Mouse (Mus musculus): Measurements from ENCODE around the gene Gm49318.

Gm49318 gene

DNA sequence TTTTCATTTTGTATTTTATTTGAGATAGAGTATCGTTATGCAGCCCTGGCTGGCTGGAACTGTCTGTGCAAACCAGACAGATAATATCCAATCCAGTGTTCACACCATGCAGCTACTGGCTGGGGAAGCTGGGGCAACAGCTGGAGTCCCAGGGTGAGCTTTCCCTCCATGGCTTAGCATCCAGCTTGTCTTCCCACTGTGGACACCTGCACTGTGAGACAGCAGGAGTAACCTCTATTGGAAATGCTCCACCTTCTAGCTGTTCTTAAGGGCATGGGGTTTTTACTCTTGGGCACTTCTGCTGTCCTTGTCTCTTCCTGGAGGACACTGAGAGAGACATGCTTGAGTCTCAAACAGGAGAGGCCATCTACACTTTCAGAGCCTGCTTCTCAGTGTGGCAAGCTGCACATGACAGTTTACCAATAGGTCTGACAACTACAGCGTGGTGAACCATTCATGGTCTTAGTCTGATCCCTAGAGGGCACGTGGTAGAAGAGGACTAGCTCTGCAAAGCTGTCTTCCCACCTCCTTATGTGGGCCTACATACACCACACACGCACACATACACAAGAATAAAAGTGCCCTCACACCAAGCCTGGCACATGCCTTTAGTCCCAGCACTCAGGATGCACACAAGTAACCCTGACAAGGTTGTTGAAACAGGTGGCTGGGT is 1.0 kb downstream of the Gm49318 start:
- no peak for DNase-seq (ENCODE audit: low spot score)

DNA sequence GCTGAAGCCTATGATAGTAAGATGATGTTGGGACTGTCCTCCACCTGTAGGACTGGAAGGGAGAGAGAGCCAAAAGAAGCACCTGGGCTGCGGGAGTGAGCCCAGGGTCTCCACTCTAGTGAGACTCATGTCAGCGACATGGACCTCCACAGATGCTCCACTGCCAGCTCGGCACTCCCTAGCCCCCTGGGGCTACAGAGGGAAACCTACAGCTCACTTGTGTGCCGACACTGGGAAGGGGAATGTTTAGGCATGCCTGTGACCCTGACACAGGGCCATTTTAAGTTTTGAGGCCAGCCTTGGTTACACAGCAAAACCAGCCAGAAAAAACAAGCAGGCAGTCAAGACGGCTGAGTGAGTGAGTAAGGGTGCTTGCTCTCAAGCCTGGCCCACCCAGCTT is 3.9 kb downstream of the Gm49318 start:
- DNase-seq (ENCODE audit: low spot score), result no peak

DNA sequence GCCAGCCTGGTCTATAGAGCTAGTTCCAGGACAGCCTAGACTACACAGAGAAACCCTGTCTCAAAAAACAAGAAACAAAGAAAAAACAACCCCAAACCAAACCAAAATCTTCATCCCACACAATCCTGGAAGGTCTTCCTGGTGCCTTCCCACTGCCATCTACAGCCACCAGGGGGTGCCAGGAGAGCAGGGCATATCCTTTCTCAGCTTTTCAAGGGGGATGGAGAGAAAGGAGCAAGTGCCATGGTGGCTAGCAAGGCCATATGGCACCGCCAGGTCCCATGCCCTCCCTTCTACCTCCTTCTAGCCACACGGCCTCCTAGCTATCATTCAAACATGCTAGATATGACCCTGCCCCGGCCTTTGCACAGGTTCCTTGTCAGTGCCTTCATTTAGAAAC is 4.6 kb downstream of the Gm49318 start:
- peak; percentile 52 for DNase-seq (ENCODE audit: low spot score)

DNA sequence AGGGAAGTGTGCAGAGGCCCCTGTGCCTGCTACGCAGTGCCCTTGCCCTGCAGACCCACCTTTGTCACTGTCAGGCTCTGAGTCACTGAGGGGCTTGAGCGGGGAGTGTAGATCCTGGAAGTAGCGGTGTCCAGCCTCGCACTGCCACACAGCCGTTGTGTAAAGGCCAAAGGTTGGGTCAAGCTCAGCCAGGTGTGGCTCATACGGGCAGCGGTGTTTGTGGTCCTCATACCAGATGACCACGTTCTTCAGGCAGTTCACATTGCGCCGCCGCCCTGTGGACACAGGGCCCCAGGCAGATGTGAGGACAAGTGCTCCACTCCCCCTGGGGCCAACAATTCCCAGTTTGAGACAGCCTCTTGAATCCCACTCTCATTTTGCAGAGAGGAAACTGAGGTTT is 5.4 kb downstream of the Gm49318 start:
- DNase-seq (ENCODE audit: low spot score), result no peak

DNA sequence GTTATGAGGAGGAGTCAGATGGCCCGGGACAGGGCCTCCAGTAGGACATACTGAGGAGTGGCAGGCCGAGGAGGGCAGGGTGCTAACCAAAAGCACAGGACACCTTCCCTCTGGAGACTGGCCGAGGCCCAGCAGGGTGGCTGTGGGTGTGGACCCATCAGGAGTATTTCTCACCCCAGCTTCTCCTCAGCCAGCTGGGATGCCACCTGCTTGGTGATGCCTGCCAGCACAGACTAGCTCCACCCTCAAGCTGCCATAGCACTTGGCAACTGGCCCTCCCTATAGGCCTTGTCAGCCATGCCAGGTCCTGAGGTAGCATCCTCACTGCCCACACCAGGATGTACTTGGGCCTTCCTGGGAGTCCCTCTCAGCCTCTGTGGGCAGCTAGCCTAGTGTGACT is 6.7 kb downstream of the Gm49318 start:
- no peak for DNase-seq (ENCODE audit: low spot score)

DNA sequence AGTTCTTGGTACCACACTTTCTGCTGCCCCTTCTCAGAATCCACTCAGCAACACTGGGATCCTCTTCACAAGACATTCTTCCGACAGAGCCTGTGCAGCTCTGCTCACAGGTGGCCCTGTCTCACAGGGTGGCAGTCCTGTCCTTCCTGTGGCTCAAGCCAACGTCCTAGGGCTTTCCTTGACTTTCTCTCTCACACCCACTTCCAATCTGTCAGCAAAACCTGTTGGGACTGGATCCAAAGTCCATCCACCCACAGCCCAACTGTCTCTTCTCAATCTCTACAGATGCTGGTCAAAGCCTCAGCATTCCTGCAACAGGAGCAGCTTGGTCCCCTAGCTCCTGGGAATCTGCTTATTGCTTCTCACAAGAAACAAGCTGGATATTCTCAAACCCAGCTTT is 9.7 kb downstream of the Gm49318 start:
- DNase-seq (ENCODE audit: low spot score), result no peak

DNA sequence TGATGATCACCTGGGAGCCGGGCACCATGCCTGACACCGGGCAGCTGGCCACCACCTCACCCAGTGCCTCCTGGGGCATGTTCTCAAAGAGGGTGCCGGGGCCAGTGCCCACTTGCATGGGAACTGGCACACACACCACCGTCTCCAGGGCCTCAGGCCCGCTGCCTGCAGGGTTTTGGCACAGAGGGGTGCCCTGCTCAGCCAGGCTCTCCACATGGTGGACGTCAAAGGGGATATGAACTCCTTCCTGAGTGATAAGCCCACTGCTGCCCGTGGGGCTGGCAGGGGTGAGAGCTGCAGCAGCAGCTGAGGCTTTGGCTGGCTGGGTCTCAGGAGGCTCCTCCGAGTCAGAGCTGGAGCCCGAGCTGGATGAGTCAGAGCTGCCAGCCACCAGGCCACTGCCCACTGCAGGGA is 13.0 kb downstream of the Gm49318 start:
- DNase-seq (ENCODE audit: low spot score), result no peak

DNA sequence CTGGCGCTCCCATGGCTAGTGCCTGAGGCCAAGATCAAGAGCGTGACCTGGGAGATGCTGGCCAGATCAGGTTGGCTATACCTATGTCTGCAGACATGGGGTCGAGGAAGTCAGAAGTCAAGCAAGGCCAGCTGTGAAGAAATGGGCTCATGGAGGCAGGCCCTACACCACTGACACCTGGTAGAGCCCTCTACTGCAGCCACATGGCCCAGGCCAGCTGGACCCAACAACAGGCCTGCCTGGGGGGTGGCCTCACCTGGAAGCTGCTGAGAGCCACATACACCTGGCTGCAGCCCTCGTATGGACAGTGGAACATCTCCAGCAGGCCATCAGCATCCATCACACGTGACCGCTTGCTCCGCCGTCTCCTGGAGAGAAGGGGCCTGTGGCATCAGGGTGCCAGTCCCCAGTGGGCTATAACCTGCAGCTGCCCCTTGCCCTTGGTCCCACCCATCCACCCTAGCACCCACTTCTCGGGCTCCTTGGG is 14.0 kb downstream of the Gm49318 start:
- no peak for DNase-seq (ENCODE audit: low spot score)

DNA sequence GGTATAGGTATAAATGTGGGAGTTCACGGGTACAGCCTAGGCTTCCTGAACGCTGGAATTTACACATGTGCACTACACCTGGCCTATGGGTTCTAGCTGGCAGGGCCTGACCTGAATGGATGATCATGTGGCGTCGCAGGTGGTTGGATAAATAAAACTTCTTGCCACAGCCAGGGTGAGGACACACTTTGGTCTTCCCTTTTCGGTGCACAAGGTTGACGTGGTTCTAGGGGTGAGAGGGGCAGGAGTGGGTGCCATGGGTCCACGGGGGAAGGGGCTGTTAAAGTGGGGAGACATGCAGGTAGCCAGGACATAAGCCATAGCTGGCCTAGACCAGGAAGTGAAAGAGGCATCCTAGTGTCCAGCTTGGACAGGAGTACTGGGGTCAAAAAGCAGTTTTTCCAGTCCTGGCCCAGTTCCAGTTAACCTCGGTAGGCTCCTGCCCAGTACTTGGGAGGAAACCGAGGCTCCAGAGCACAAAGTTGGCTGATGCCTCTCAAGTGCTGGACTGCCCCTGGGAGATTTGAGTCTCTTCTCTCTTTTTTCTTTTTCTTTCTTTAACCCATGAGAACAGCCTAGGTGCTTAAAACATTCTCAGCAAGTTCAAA is 14.7 kb downstream of the Gm49318 start:
- no peak for DNase-seq (ENCODE audit: low spot score)

DNA sequence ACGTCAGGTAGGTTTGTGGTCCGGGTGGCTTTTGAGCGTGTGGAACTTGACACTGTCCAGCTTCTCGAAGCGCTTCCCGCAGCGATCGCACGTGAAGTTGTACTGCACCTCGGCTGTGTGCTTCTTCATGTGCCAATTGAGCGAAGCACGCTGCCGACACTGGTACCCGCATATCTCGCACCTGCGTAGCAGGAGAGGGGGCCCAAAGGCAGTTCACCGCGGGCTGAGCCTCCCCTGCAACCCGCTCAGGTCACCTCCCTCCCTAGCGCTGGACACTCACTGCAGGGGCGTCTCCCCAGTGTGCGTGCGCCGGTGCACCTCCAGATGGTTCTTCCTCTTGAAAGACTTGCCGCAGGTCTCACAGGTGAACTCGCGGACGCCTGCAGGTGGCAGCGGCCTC is 15.3 kb downstream of the Gm49318 start:
- DNase-seq (ENCODE audit: low spot score), result no peak

DNA sequence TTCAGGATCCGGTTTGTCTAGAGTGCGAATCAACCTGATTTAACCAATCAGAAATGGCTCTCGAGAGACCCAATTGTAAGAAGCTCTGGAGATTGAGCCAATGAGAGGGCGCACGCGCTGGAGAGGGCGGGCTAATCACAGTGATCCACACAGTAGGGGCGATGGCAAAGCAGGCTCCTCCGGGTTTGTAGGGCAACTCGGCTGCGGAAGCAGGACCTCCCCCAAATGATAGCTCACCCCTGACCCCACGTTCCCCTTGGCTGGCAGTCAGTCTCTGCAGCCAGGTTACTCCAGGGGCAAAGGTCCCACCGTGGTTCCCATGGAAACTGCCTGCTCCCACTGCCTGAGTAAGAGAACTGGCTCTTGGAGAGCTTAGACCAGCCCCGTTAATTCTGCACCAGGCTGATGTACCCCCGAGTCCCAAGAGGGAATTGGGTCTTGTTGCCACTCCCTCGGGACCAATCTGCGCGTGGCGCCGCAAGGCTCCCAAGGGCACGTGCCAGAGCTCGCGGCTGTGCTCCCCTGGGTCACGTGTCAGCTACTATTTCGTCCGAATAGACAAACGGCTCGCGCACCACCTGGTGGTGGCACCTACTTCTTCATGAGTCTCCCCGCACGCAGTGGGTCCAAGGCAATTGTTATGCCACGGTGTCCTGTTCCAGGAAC is 16.5 kb downstream of the Gm49318 start:
- DNase-seq (ENCODE audit: low spot score), result peak; percentile 67

DNA sequence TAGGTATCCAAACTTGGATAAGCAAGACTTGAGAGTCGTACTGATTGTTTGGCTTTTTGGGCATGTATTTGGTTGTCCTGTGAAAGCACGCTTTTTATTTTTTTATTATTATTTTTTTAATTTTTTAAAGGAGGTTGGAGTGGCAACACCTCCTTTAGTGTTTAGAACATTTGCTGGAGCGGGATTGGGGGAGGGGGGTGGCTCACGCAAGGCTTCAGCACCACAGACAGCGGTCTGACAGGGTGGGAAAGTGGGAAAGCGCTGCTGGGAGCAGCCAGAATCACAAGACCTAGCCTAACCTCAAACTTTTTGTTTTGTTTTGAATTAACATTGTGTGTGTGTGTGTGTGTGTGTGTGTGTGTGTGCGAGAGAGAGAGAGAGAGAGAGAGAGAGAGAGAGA is 17.4 kb downstream of the Gm49318 start:
- no peak for DNase-seq (ENCODE audit: low spot score)

DNA sequence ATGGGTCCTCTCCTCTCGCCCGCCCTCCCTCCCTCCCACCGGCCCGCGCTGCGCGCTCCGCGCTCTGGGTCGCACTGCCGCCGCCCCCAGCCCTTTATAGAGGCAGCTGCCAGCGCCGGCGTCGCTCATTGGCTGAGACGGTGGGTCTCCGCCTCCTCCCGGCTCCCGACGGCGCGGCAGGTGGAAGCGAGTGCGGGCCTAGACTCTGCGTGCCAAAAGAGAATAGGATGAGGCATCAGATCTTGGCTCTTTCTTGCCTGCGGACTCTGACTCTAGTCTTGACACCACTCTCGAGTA is 19.2 kb downstream of the Gm49318 start, which contains the start of gene Elavl3:
Elavl3 (minus strand) TSS at position 66 of the 297 bp plus-strand sequence.
- no peak for DNase-seq (ENCODE audit: low spot score)

DNA sequence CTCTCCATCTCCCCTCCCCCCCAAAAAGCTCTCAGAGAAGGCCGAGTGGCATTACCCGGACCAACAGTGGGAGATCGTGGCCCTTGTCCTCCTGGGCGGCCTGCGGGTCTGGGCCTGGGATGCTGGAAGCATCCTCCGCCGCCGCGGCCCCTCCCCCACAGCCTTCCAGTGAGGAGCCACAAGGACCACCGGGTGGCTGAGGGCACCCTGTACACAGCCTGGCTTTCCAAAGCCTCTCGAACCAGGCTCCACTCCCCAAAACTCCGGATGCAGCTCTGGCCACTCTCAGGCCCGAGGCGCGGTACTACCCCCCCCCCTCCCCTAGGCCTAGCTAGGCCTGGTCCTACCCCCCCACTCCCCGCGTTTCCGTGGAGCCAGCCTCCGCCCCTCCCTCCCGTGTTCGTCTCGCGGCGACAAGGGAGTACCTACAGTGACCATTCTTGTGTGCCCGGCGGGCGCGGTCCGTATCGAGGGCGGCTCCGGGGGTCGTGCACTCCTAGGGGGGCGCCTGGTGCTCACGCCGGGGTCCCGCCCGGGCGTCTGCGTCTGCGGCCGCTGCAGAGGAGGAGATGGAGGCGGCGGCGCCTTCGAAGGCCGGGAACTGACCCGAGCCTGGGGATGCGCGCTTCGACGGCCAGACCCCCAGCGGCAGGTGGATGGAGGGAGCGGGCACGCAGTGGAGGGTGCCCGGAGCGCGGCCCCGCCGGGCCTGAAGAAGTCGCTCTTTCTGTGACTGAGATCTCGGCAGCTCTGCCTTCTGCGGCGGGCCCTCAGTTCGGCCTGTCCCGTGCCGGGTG is 19.7 kb downstream of the Gm49318 start:
- DNase-seq (ENCODE audit: low spot score), result no peak

DNA sequence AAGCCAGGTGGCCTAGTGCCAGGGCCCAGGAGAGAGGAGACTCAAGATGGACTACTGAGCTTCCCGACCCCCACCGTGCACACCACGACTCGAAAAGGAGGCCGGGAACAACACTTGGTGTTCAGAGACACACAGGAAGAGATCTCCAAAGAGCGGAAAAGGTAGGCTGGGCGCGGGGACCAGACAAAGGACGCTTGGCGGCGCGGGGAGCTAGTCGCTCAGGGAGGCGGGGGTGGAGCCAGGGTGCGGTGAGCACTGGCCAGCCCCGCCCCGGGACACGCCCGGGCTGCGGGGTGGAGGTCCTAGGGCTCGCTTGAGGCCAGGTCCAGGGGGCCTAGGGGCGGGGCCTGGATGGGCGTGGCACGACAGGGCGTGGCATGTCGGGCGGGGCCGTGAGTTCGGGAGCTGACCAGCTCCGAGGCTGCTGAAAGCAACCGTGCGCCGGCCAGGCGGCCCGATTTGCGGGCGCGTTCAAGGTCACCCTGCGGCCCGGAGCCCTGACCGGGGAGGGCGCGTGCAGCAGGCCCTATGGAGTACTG is 20.6 kb downstream of the Gm49318 start:
- peak; percentile 24 for DNase-seq (ENCODE audit: low spot score)

DNA sequence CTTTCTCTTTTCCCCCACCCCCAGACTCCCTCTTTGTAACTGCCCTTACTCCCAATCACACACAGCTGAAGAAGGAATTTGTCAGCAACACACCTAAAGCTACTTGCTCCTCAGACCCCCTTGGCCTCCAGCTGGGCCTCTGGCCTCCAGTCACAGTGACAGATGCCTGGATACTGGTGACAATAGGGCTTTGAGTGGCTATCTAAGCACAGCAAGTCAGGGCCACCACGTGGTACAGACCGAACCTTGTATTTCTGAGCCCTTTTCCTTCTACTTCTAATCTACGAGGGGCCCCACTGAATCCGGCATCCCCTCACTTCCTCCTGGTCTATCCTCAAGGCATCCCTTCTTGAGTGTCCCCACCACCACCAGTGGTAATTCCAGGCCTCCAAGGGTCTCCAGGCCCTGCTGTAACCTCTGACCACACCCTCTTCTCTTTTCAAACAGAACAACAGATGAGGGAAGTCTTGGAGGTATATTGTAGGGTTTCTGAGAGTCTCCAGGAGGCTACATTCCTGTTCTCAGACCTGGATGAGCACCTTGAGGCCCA is 21.3 kb downstream of the Gm49318 start:
- no peak for DNase-seq (ENCODE audit: low spot score)

DNA sequence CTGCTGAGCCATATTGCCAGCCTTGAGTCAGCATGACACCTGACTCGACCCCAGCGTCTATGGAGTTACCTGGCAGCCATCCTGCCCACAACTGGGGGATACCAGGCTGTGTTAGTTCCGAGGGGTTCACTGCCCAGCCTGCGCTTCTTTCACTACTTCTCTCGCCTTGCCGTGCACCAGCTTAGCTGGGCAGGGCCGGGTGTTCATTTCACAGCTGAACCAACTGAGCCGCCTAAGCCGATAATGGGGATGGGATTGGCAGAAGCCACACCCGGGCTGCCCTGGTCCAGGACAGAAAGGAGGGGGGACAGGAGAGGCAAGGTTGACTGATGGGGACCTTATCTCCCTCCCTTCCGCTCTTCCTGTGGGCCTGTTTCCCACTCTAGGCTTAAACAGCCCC is 21.7 kb downstream of the Gm49318 start:
- DNase-seq (ENCODE audit: low spot score), result no peak

DNA sequence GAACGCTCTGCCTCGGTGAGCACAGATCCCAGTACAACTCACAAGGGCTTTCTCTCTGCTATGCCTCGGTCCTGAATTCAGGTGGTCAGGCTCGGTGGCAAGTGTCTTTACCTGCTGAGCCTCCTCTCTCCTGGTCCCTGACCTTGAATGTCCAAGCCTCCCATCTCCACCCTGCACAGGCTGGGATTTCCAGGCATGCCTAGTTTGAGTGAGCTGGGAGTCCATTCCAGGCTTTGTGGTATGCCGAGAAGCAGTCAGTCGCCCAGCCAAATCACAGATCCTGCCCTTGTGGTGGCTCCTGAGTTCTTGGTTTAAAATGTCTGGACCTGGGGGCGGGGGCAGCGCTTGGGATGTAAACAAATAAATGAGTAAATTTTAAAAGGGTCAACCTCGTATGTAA is 23.7 kb downstream of the Gm49318 start:
- no peak for DNase-seq (ENCODE audit: low spot score)

DNA sequence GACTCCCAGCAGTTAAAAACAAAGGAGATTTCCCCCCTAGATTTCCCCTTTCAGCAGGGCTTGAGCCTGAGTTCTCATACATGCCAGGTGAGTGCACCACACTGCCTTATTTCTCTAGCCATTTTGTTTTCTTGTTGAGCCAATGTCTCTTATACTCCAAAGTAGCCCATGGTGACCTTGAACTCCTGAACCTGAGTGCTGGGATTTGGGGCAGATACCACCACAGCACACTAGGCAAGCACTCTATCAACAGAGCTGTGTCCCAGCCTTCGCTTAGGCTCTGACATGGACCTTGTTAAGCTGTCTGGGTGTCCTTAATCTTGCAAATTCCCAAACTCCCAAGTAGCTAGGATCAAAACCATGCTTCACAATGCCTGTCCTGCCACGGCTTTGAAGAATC is 29.2 kb downstream of the Gm49318 start:
- DNase-seq (ENCODE audit: low spot score), result no peak

DNA sequence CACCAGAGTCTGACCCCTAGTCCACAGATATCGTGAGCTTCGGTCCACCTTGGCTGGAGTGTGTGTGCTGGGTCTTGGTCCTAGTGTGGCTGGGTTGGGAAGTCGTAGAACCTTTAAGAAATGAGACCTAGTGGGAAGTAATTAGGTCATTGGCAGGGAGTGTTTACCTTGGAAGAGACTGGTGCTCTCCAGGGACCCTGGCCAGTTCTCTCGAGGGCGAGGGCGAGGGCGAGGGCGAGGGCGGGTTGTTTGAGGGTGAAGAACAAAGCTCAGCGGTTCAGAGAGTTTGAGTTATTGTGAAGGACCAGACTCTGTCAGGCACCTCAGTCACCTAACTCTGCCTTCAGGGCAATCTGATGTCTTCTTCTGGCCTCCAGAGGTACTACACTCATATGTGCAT is 33.2 kb downstream of the Gm49318 start:
- no peak for DNase-seq (ENCODE audit: low spot score)

DNA sequence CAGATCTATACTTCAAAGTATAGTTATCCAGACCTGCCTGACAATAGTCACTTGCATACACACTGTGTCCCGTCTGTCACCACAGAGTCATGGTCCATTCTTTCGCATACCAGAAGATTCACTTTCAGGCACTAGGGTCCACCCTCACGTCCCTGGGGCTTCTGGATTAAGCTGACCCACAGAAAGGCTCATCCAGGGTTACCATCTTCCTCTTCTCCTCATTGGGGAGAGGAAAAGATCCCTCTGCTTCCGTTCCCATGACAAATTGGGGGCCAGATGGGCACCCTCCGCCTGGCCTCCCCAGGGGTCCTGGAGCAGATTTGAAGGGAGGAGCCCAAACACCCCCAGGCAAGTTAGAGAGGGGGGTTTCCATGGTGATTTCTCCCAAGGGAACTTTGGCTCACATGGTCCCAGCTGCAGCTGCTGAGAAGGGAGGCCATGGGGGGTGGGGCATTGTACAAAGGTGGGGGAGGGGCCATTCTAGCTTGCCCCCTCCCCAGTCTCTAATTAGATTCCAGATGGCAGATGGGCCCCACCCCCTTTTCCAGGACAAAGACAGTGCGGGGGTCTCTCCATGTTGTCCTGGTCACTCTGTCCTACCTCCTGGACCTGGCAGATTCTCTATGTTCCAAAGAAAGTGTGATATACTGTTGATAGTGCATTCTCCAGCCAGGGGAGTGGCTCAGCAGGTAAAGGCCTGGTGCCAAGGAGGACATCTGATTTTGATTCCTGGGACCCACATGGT is 35.6 kb downstream of the Gm49318 start:
- no peak for DNase-seq (ENCODE audit: low spot score)

All from T-cell, adult 2 months (primary cell).